Mouse (Mus musculus): ENCODE results near the gene Brpf3. TPM values are rescaled to one million over a fixed set of nuclear protein-coding genes. Genes with fewer than 3 reads are reported as not detected.

Gene Brpf3
- polyA plus RNA-seq, 1 experiment from 2014 or later = 7.0 TPM

GRCm38 (mm10) chr17:28866921-28867320 lies 66.0 kb downstream of the Brpf3 start:
- Histone ChIP-seq H3K27me3 (replicated peaks) (no peaks in the 10 kb centered on the region), H3K27ac (replicated peaks) (no peak overlapping the region), H3K4me1 (peaks cover 23% of the 10 kb centered on the region), H3K4me2 (no peak overlapping the region), H3K9me3 (replicated peaks) (no peaks in the 10 kb centered on the region), H3K9ac (replicated peaks) (no peak overlapping the region), H3K36me3 (no peaks in the 10 kb centered on the region), H3K4me3 (replicated peaks) (no peak overlapping the region)
- ATAC-seq (ENCODE audit: low FRiP score) = no peak

- Histone ChIP-seq H3K4me2 (no peak overlapping the region), H3K4me1 (peaks cover 23% of the 10 kb centered on the region), H3K9me3 (replicated peaks) (no peaks in the 10 kb centered on the region), H3K36me3 (no peaks in the 10 kb centered on the region), H3K9ac (replicated peaks) (no peak overlapping the region), H3K27ac (replicated peaks) (no peak overlapping the region), H3K4me3 (replicated peaks) (no peak overlapping the region), H3K27me3 (replicated peaks) (no peaks in the 10 kb centered on the region)
- no peak for ATAC-seq (ENCODE audit: low FRiP score)
- WGBS = 91% methylated on average over 4 of the region's 4 CpGs
Observed at GRCm38 (mm10) chr17:28867381-28867780, 66.5 kb downstream of the Brpf3 start.

- peak overlapping the region; percentile 87 for H3K27ac ChIP-seq (replicated peaks)
- no peaks in the 10 kb centered on the region for H3K9me3 ChIP-seq (replicated peaks)
- H3K4me1 ChIP-seq = peaks cover 23% of the 10 kb centered on the region
- no peak overlapping the region for H3K4me3 ChIP-seq (replicated peaks)
- peak overlapping the region; percentile 11; the same call in 1 of the 2 replicates for H3K4me2 ChIP-seq
- H3K9ac ChIP-seq (replicated peaks) = no peak overlapping the region
- H3K27me3 ChIP-seq (replicated peaks) = no peaks in the 10 kb centered on the region
- peak; percentile 97 for ATAC-seq (ENCODE audit: low FRiP score)
- WGBS = 47% methylated on average over 9 of the region's 9 CpGs
- no peaks in the 10 kb centered on the region for H3K36me3 ChIP-seq
Observed at GRCm38 (mm10) chr17:28869412-28870110, 68.7 kb downstream of the Brpf3 start.

- 69% methylated on average over 5 of the region's 5 CpGs for WGBS
- Histone ChIP-seq H3K9ac (replicated peaks) (no peak overlapping the region), H3K36me3 (no peaks in the 10 kb centered on the region), H3K4me1 (peaks cover 23% of the 10 kb centered on the region), H3K9me3 (replicated peaks) (no peaks in the 10 kb centered on the region), H3K27ac (replicated peaks) (peak overlapping the region; percentile 87), H3K4me3 (replicated peaks) (no peak overlapping the region), H3K27me3 (replicated peaks) (no peaks in the 10 kb centered on the region), H3K4me2 (no peak overlapping the region)
- ATAC-seq (ENCODE audit: low FRiP score) = no peak
Observed at GRCm38 (mm10) chr17:28870435-28870834, 69.5 kb downstream of the Brpf3 start.

- H3K36me3 ChIP-seq = no peaks in the 10 kb centered on the region
- no peak overlapping the region for H3K27ac ChIP-seq (replicated peaks)
- H3K9me3 ChIP-seq (replicated peaks) = no peaks in the 10 kb centered on the region
- WGBS = 76% methylated on average over 11 of the region's 11 CpGs
- peaks cover 23% of the 10 kb centered on the region for H3K4me1 ChIP-seq
- ATAC-seq (ENCODE audit: low FRiP score) = no peak
- H3K4me2 ChIP-seq = no peak overlapping the region
- H3K9ac ChIP-seq (replicated peaks) = no peak overlapping the region
- no peak overlapping the region for H3K4me3 ChIP-seq (replicated peaks)
- no peaks in the 10 kb centered on the region for H3K27me3 ChIP-seq (replicated peaks)
Observed at GRCm38 (mm10) chr17:28871831-28872230, 70.9 kb downstream of the Brpf3 start.

DNA sequence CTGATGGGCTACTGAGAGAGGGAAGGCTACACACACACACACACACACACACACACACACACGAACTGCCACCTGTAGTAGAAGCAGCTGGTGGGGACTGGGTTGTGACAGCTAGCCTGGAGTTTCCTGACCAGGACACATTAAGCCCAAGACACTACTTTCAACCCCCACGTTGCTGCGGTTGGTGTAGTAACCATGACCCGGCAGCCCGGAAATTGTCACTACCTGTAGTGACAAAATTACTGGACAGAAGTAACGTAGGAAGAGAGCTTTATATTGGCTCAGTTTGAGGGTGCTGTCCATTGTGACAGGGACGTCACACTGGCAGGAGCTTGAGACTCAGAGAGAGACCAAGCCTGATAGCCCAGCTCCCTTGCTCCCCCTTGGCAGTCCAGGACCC lies 71.4 kb downstream of the Brpf3 start:
- 84% methylated on average over 7 of the region's 7 CpGs for WGBS

DNA sequence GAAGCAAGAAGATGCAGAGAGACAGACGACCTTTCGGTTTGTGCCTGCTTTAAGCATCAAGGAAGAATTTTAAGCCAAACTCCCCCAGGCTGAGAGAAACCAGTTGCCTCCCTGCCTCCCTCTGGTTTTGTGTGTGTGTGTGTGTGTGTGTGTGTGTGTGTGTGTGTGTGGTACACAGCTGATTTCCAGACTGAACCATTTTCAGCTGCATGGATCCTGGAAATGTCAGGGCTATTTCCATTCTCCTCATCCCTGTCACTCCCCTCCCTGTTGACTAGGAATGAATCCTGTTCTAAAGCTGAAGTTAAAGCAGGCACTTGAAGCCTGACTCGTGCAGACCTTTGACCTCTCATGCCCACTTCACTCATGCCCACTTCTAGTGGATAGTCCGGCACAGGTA lies 73.3 kb downstream of the Brpf3 start:
- no peak overlapping the region for H3K4me3 ChIP-seq (replicated peaks)
- ATAC-seq (ENCODE audit: low FRiP score) = no peak
- WGBS = 89% methylated on average over 4 of the region's 4 CpGs

More for the DNA sequence above, 71.4 kb downstream of the Brpf3 start:
- H3K27ac ChIP-seq (replicated peaks) = no peak overlapping the region
- no peak overlapping the region for H3K4me2 ChIP-seq
- H3K36me3 ChIP-seq = no peaks in the 10 kb centered on the region
- H3K9ac ChIP-seq (replicated peaks) = no peak overlapping the region
- H3K27me3 ChIP-seq (replicated peaks) = no peaks in the 10 kb centered on the region
- peaks cover 23% of the 10 kb centered on the region for H3K4me1 ChIP-seq
- no peak for ATAC-seq (ENCODE audit: low FRiP score)
- H3K4me3 ChIP-seq (replicated peaks) = no peak overlapping the region
- no peaks in the 10 kb centered on the region for H3K9me3 ChIP-seq (replicated peaks)

DNA sequence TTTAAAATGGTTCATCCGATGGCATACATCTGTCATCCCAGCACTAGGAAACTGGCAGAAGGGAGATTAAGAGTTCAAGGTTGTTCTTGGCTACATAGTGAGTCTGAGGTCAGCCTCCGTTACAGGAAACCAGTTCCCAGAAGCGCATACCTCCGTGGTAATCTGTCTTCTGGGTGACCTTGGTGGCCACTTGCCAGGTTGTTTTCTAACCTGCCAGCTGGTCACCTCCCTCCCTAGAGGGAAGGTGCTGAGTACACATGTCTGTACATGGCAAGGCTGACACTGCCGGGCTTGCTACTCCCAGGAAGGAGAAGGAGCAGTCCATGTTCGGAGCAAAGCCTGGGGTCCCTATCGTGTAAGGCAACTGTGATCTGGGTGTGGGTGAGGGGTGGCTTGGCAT lies 73.9 kb downstream of the Brpf3 start:
- H3K4me3 ChIP-seq (replicated peaks) = no peak overlapping the region
- no peak overlapping the region for H3K9ac ChIP-seq (replicated peaks)
- H3K27ac ChIP-seq (replicated peaks) = no peak overlapping the region
- H3K27me3 ChIP-seq (replicated peaks) = no peaks in the 10 kb centered on the region
- no peaks in the 10 kb centered on the region for H3K9me3 ChIP-seq (replicated peaks)
- no peak for ATAC-seq (ENCODE audit: low FRiP score)
- 69% methylated on average over 7 of the region's 7 CpGs for WGBS
- peaks cover 11% of the 10 kb centered on the region for H3K4me1 ChIP-seq
- H3K4me2 ChIP-seq = no peak overlapping the region
- H3K36me3 ChIP-seq = no peaks in the 10 kb centered on the region

More for the DNA sequence above, 73.3 kb downstream of the Brpf3 start:
- Histone ChIP-seq H3K4me2 (no peak overlapping the region), H3K36me3 (no peaks in the 10 kb centered on the region), H3K9me3 (replicated peaks) (no peaks in the 10 kb centered on the region), H3K27ac (replicated peaks) (no peak overlapping the region), H3K9ac (replicated peaks) (no peak overlapping the region), H3K4me1 (peaks cover 17% of the 10 kb centered on the region), H3K27me3 (replicated peaks) (no peaks in the 10 kb centered on the region)

DNA sequence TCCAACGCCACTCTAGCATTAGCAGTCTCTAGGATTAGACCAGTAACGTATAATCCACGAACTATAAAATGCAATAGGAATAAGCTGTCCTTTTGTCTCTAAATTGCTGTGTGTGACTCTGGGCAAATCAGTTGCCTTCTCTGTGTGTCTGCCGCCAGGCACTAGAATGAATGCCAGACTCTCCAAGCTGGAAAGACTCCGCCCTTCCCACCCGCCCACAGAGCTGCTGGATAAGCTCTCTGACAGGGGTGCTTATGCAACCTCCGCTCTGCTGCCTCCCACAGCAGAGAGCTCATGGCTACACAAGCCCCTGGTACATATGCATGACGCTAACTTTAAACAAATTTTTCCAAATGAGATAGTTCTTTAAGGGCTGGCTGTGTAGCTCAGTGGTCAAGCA lies 74.4 kb downstream of the Brpf3 start:
- no peak overlapping the region for H3K4me3 ChIP-seq (replicated peaks)
- 54% methylated on average over 8 of the region's 8 CpGs for WGBS
- H3K27me3 ChIP-seq (replicated peaks) = no peaks in the 10 kb centered on the region
- ATAC-seq (ENCODE audit: low FRiP score) = no peak
- peaks cover 11% of the 10 kb centered on the region for H3K4me1 ChIP-seq
- no peaks in the 10 kb centered on the region for H3K36me3 ChIP-seq
- no peak overlapping the region for H3K9ac ChIP-seq (replicated peaks)
- no peaks in the 10 kb centered on the region for H3K9me3 ChIP-seq (replicated peaks)
- H3K27ac ChIP-seq (replicated peaks) = no peak overlapping the region
- no peak overlapping the region for H3K4me2 ChIP-seq

DNA sequence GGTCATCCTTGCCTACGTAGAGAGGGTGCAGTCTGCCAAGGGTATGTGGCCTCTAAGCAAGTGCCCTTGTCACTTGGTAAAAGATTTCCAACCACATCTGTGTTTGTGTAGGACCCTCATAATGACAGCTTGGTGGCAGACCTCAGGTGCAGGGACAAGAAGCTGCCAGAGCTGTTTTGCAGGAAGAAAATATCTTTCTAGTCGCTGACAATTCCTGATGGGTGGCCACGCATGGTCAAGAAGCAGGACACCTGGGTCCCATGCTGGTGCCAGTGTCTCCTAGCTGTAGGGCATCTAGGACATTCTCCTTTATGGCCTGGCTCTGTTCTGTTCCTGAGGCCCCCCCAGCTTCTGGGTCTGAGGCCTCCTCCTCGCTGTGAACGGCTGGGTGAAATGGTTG lies 75.4 kb downstream of the Brpf3 start:
- H3K9ac ChIP-seq (replicated peaks) = no peak overlapping the region
- H3K4me3 ChIP-seq (replicated peaks) = no peak overlapping the region
- H3K4me2 ChIP-seq = no peak overlapping the region
- H3K4me1 ChIP-seq = peaks cover 5% of the 10 kb centered on the region
- H3K27me3 ChIP-seq (replicated peaks) = 0 out of 2 replicates have a peak, but pooled peaks cover 4% of the 10 kb centered on the region
- WGBS = 61% methylated on average over 5 of the region's 5 CpGs
- H3K27ac ChIP-seq (replicated peaks) = no peak overlapping the region
- no peaks in the 10 kb centered on the region for H3K9me3 ChIP-seq (replicated peaks)
- no peak for ATAC-seq (ENCODE audit: low FRiP score)
- no peaks in the 10 kb centered on the region for H3K36me3 ChIP-seq

DNA sequence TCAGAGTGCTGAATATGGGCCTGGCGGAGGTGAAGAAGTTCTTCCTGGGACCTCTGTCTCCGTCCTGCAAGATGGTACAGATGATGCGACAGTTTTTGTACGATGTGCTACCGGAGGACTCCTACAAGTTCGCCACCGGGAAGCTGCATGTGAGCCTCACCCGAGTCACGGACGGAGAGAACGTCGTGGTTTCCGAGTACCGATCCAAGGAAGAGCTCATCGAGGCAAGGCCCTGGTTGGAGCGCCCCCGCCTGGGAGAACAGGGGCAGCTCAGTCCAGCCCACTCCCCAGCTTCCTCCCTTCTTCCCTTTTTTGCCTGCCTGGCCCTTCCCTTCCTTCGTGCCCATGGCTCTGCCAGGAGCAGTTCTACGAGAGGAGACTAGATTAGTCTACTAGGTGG lies 75.9 kb downstream of the Brpf3 start:
- Histone ChIP-seq H3K4me2 (peak overlapping the region; percentile 17; the same call in 1 of the 2 replicates), H3K27ac (replicated peaks) (no peak overlapping the region), H3K9ac (replicated peaks) (no peak overlapping the region), H3K27me3 (replicated peaks) (0 out of 2 replicates have a peak, but pooled peaks cover 4% of the 10 kb centered on the region), H3K36me3 (no peaks in the 10 kb centered on the region), H3K4me3 (replicated peaks) (no peak overlapping the region), H3K4me1 (peaks cover 5% of the 10 kb centered on the region), H3K9me3 (replicated peaks) (no peaks in the 10 kb centered on the region)
- WGBS = 18% methylated on average over 19 of the region's 19 CpGs
- no peak for ATAC-seq (ENCODE audit: low FRiP score)

GRCm38 (mm10) chr17:28879931-28880391 lies 79.1 kb downstream of the Brpf3 start:
- ATAC-seq (ENCODE audit: low FRiP score) = peak; percentile 42; the same call in 1 of the 2 replicates
- Histone ChIP-seq H3K4me2 (peak overlapping the region; percentile 45), H3K36me3 (no peaks in the 10 kb centered on the region), H3K27me3 (replicated peaks) (0 out of 2 replicates have a peak, but pooled peaks cover 4% of the 10 kb centered on the region), H3K4me3 (replicated peaks) (no peak overlapping the region), H3K4me1 (peaks cover 8% of the 10 kb centered on the region), H3K9ac (replicated peaks) (no peak overlapping the region), H3K9me3 (replicated peaks) (no peaks in the 10 kb centered on the region), H3K27ac (replicated peaks) (no peak overlapping the region)
- WGBS = 4% methylated on average over 18 of the region's 18 CpGs
